Mouse (Mus musculus): ENCODE results near the gene Klrg2.

GRCm38 (mm10) chr6:38650263-38650937, 13.4 kb upstream of the Klrg2 start:
- no peak for TF ChIP-seq POLR2A (IDR thresholded peaks at IDR 0.05; ENCODE audit: low read depth, low read length)
- TF ChIP-seq MAFK (IDR thresholded peaks at IDR 0.05; ENCODE audit: insufficient replicate concordance, low read length) = no peak
- TF ChIP-seq CTCF (conservative IDR thresholded peaks at IDR 0.05 in 1 of 2, IDR thresholded peaks at IDR 0.05 in 1 of 2; ENCODE audit: low read depth in 2 of 2, low read length in 2 of 2) = peak; percentile 75 to 93
- TF ChIP-seq KAT2A (IDR thresholded peaks at IDR 0.05; ENCODE audit: insufficient replicate concordance, low read length) = no peak
- no peak for TF ChIP-seq USF2 (conservative IDR thresholded peaks at IDR 0.05; ENCODE audit: low read depth, low read length)
- no peak for TF ChIP-seq E2F4 (IDR thresholded peaks at IDR 0.05; ENCODE audit: insufficient replicate concordance, low read depth, low read length)
- TF ChIP-seq ZNF384 (IDR thresholded peaks at IDR 0.05; ENCODE audit: low read depth, low read length) = no peak
- TF ChIP-seq TBP (conservative IDR thresholded peaks at IDR 0.05; ENCODE audit: low read depth, low read length) = no peak
- TF ChIP-seq ZC3H11A (IDR thresholded peaks at IDR 0.05; ENCODE audit: low read depth, low read length) = 0 out of 2 replicates have a peak, but pooled peaks have one; percentile 24

Data from CH12.LX (cell line).